Mouse (Mus musculus): Measurements from ENCODE around the gene Usp5.
"Not testable (repeated sequence)": the region's sequence is repeated elsewhere in the genome, so short reads cannot be mapped to it uniquely, and the experiment has no call there.

Gene Usp5

GRCm38 (mm10) chr6:124811403-124811665 is 17.9 kb downstream of the Usp5 start:
- no peak for DNase-seq

DNA sequence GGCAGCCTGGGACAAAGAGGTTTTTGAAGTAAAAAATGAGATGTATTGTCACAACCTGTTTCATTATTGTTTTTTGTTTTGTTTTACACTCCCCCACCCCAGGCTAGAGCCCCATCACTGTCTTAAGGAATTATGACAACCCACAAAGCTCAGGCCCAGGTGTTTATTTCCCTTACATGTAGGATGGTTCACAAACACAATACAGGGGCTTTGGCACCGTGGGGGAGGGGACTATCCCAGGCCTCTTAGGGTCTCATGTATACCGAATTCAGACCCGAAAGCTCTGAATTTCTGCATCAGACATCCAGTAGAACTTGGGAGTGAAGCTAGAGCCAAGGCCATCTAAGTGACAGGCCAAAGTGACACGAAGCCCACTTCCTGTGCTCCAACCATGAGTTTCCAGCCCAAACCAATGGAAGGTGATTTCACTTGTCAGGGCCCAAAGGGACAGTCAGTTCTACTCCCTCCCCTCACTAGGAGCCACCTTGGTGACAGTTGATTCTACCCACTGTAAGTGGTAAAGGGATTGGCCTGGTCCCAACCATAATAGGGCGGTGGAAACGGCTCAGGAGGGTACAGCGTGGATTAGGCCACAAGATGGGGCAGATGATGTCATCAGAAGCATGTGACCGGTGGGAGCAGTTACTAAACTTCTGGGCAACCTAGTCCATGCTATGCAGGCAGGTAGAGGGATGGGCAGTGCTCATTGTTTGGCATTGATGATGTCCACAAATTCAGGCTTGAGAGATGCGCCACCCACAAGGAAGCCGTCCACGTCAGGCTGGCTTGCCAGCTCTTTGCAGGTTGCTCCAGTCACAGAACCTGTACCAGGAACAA is 18.5 kb downstream of the Usp5 start:
- DNase-seq, result not testable (repeated sequence)

DNA sequence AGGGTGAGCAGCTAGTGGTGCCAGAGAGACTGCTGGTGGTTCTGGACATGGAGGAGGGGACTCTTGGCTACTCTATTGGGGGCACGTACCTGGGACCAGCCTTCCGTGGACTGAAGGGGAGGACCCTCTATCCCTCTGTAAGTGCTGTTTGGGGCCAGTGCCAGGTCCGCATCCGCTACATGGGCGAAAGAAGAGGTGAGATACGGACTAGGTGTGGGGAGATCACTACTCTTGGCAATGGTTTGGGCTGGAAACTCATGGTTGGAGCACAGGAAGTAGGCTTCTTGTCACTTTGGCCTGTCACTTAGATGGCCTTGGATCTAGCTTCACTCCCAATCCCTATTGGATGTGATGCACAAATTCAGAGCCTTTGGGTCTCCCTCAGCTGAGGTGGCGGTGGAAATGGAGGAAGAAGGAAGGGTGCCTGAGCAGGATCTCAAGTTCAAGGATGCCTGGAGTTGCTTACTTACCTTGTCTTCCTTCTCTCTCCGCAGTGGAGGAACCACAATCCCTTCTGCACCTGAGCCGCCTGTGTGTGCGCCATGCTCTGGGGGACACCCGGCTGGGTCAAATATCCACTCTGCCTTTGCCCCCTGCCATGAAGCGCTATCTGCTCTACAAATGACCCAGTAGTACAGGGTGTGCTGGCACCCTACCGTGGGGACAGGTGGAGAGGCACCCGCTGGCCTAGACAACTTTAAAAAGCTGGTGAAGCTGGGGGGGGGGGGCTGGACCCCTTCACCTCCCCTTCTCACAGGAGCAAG is 19.3 kb downstream of the Usp5 start:
- DNase-seq, result no peak

DNA sequence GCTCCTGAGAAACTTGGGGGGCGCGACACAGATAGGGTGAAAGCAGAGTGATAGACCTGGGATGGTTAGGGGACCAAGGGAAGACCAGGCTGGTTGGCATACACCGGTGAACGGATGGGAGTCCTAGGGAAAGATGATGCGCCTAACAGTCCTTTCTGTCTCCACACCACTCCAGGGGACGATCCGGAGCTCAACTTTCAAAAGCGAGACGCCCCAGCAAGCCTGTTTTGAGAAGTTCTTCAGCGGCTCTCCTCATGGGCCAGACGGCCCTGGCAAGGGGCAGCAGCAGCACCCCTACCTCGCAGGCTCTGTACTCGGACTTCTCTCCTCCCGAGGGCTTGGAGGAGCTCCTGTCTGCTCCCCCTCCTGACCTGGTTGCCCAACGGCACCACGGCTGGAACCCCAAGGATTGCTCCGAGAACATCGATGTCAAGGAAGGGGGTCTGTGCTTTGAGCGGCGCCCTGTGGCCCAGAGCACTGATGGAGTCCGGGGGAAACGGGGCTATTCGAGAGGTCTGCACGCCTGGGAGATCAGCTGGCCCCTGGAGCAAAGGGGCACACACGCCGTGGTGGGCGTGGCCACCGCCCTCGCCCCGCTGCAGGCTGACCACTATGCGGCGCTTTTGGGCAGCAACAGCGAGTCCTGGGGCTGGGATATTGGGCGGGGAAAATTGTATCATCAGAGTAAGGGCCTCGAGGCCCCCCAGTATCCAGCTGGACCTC is 20.1 kb downstream of the Usp5 start:
- peak; percentile 61 for DNase-seq

- DNase-seq, result no peak
Observed at GRCm38 (mm10) chr6:124808358-124809012, 20.8 kb downstream of the Usp5 start, which contains the start of gene Spsb2. Gene Spsb2, plus strand, starts transcription at chr6:124808661.

GRCm38 (mm10) chr6:124807986-124808357 is 21.3 kb downstream of the Usp5 start:
- DNase-seq, result no peak

DNA sequence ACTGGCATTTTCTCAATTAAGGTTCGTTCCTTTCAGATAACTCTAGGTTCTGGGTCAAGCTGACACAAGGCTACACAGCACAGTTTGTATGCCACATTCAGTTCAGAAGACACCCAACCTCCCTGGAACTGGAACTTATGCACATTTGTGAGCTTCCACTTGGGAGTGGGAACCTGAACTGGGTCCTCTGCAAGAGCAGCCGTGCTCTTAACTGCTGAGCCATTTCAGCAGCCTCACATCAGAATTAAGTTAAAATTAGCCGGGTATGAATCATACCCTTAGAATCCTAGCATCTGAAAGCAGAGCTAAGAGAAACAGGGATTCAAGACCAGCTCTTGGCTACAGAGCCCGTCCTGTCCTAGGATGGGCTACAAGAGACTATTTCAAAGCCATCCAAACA is 21.9 kb downstream of the Usp5 start:
- DNase-seq, result peak; percentile 55

DNA sequence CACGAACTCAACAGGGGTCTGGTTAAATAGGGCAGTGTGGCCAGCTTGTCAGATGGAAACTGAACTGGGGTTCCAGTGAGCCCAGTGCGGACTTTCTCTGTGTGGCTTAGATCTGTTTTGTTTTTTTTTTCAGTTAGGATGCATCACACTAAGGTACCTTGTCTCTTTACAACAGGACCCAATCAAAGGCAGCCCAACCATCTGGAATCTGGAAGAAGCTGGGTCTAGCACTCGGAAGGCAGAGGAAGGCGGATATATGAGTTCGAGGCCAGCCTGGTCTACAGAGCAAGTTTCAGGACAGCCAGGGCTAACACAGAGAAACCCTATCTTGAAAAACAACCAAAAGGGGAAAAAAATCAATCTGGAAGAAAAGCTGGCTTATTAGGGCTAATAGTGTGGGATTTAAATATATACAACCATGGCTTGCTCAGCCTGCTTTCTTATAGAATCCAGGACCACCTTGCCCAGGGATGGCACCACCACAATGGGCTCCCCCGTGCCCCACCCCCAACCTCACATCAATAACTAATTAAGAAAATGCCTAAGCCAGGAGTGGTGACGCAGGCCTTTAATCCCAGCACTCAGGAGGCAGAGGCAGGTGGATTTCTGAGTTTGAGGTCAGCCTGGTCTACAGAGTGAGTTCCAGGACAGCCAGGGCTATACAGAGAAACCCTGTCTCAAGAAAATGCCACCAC is 22.7 kb downstream of the Usp5 start:
- no peak for DNase-seq

DNA sequence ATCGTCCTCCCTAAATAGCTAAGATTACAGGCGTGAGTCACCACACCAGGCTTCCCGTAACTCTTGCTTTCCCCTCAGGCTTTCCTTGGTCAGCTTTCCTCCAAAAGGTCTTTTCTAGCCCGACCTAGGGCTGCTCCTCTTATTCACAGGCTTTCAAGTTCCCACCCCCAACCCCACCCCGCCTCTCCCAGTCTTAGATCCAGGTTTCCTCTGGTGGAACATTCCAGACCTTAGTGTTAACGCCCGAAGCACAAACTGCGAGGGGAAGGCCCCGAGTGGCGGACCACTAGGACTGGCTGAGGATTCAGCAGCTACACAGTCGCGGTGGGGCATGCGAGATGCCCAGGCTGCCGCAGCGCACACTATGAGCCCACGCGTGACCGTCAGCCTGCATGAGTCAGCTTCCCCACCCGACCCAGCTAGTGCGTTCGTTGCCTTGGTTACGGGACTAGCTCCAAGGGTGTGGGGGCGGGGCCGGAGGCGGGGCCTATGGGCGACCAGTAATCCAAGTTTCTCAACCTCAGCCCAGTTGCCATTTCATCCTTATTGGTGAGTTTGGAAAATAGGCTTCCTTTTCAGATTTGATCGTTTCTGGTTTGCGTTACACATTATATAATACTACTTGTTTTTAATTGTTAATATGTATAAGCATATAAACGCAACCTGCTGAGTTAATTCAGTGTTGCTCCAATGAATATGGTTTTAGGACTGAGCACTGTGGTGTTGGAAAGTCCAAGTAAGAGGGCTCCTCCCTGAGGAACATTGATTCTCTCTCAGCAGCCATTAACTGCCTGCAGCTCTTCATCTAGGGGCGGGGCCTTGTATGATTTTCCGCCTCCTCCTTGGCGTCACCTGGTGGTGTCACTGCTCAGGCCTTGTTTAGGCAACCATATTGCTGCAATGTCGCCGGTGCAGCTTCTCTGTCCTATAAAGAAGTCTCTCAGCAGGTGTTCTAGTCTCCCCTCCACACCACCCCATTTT is 23.7 kb downstream of the Usp5 start:
- DNase-seq, result peak; percentile 97

DNA sequence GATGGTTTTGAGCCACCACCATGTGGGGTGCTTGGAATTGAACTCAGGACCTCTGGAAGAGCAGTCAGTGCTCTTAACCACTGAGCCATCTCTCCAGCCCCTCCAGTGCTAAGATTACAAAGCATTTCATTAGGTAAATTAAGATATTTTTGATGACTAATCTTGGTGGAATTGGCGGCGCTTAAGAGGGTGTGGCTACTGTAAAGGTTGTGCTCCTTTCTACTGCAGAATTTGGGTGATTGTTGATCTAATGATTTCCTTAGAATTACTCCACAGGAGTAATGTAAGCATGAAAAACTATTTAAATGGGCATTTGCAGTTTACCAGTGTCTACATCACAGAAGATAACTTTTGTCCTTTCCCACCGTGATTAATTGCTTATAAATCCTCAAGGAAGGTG is 24.9 kb downstream of the Usp5 start:
- DNase-seq, result no peak

DNA sequence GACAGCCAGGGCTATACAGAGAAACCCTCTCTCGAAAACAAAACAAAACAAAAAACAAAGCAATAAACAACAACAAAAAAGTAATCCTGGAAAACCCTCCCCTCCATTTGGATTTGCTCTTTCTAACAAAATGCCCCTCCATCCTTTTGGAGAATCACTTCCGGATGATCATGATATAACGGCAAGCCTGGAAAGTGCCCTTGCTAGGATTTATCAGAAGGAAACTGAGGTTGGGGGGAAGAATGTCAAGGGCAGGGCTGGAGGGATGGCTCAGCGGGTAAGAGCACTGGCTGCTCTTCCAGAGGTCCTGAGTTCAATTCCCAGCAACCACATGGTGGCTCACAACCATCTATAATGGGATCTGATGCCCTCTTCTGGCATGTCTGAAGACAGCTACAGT is 25.6 kb downstream of the Usp5 start:
- DNase-seq, result not testable (repeated sequence)

- DNase-seq, result no peak
Observed at GRCm38 (mm10) chr6:124803061-124803460, 26.2 kb downstream of the Usp5 start.

DNA sequence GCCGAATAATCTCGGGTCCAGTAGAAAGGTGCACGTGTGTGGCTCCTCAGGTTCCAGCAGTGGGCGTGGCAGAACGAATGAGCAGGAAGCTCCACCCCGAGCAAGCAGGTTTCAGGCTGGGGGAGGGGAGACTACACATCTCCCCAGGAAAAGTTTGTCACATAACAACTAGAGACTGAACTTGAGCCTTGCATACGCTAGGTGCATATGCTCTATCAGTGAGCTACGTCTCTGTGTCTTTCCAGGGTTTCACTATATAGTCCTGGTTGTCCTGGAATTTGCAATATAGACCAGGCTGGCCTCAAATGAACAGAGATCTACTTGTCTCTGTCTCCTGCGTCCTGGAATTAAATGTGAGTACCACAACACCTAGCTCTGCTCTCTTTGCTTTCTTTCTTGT is 26.9 kb downstream of the Usp5 start:
- DNase-seq, result not testable (repeated sequence)

DNA sequence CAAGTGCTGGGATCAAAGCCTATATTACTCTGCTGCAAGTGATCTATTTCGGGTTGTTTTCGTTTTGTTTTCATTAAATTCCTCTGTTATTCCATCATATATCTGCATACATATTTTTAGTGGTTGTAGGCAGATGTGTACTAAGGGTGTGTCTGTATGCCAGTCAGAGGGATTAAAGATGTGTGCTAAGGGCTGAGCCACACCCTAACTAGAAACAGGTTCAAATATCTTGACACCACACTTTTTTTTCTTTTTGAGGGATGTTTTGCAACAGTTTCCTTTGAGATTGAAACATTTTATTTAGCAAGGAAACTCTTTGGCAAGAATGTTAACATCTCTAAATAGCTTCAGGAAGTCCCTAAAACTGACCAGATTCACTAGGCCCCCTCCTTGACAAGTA is 33.1 kb downstream of the Usp5 start:
- no peak for DNase-seq

DNA sequence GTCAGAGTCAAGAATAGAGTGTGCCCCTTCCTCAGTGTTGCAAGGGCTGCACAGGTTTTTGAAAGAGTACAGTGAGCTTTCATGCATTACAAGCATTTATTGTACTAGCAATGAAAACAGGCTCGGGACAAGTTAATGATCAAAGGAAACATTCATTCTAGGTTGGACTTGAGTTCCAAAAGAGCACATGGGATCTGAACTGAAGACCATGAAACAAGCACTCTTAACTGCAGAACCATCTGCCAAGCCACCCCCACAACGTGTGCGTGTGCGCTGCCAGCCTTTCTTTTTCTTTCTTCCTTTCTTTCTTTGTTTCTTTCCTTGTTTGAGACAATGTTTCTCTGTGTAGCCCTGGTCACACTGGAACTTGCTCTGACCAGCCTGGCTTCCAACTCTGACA is 33.5 kb downstream of the Usp5 start:
- no peak for DNase-seq

- DNase-seq, result no peak
Observed at GRCm38 (mm10) chr6:124791911-124792310, 37.4 kb downstream of the Usp5 start.

DNA sequence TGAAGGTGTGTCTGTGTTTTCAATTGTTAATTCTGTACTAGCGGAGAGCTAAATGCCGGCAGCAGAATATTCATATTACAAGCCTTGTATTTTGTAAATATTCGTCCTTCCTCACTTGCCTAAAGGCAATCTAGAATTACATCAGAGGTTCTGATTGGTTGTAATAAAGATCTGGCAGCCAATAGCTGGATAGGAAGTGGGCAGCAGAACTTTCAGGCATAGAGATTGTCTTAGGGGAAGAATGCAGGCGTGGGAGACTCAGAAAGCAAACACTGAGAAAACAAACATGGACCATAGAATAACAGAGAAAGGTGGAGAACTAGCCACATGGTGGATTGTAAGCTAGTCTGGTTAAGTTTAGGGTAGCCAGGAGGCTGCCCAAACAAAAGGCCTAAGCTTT is 39.2 kb downstream of the Usp5 start:
- DNase-seq, result no peak

DNA sequence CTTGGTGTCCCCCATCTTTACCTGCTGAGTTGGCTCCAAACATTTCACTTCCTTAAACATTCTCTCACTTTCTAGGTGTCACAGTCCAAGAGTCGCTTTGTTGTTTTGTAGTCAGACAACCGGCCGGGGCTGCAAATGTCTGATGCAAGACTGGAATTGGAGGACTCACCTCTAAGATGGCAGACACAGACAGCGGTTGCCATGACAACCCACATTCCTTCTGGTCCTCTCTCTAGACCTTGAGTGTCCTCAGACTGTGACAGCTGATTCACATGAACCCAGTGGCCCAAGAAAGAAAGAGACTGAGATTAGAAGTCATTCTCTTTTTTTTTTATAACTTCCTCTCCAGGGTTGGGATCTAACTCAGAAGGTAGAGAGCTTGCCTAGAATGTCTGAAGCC is 39.8 kb downstream of the Usp5 start:
- DNase-seq, result no peak

GRCm38 (mm10) chr6:124787722-124788121 is 41.6 kb downstream of the Usp5 start:
- no peak for DNase-seq

- DNase-seq, result peak; percentile 61
Observed at GRCm38 (mm10) chr6:124786756-124787420, 42.4 kb downstream of the Usp5 start.

DNA sequence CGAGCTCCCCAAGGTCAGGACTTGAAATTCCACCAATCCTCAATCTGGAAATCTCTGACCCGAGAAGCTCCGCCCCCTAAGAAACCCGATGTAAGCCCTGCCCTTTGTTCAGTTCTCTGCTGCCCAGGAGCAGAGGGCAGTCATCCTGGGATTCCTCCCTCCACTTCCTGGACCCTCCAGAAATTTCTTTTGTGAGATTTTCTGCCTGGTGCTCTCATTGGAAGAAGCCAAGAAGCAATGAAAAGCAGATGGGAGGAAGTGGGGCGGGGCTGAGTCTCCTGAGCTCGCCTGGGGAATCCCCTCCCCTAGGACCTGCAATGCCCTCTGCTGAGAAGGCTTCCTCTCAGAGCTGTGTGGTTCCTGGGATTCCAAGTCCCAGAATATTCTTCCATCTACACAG is 46.8 kb downstream of the Usp5 start:
- DNase-seq, result no peak
